In the genomic region with DNA sequence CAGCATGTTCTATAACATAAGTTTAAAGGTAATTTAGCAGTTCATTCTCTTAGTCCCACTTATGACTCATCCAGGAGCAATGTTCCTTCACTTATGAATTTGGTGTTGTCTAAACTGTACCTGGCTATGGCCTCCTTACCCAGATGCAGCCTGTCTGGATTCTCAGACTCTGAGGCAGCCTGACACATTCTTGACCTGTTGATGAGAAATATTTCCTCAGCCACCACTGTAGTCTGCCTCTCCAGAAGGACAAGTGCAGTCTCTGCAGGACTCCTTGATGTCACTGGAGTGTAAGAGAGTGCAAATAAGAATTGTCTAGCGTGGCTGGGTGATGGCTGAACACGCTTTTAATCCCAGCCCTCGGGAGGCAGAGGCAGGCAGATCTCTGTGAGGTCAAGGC, we compare ENCODE assay signal across 22 mouse cellular contexts.
DNase-seq lines count a peak whose midpoint lies in the region; ATAC-seq lines count a peak whose summit lies in the region.
"Had no signal": no experiment of that assay in that cellular context is flagged by ENCODE, and none has a peak within 500 bp of the region (broad histone marks: within the 10 kb centered on the region; RNA-seq: fewer than 3 reads in every experiment).

No protein-coding gene starts in this region.

- no peak for ATAC-seq in heart, embryonic 13.5 days (ENCODE audit: extremely low read depth, insufficient number of reproducible peaks, low FRiP score, low TSS enrichment)
- ATAC-seq: forebrain, embryonic 14.5 days; forebrain, embryonic 16.5 days had no signal

- peaks cover 11% of the 10 kb centered on the region for H3K4me1 ChIP-seq in heart, embryonic 13.5 days
- H3K4me1 ChIP-seq: embryonic facial prominence, embryonic 13.5 days; embryonic facial prominence, embryonic 15.5 days; forebrain, embryonic 10.5 days; forebrain, embryonic 12.5 days had no signal

- no peaks in the 10 kb centered on the region for H3K9me3 ChIP-seq in heart, embryonic 13.5 days
- H3K9me3 ChIP-seq: embryonic facial prominence, embryonic 13.5 days; embryonic facial prominence, embryonic 15.5 days; forebrain, embryonic 10.5 days; forebrain, embryonic 12.5 days had no signal

- no peak overlapping the region for H3K4me2 ChIP-seq in heart, embryonic 13.5 days
- H3K4me2 ChIP-seq: embryonic facial prominence, embryonic 13.5 days; embryonic facial prominence, embryonic 15.5 days; forebrain, embryonic 12.5 days had no signal

- no peaks in the 10 kb centered on the region for H3K36me3 ChIP-seq in heart, embryonic 13.5 days
- H3K36me3 ChIP-seq: embryonic facial prominence, embryonic 13.5 days; embryonic facial prominence, embryonic 15.5 days; forebrain, embryonic 10.5 days; forebrain, embryonic 12.5 days had no signal

- H3K4me3 ChIP-seq in heart, embryonic 13.5 days: no peak overlapping the region
- H3K4me3 ChIP-seq: embryonic facial prominence, embryonic 13.5 days; embryonic facial prominence, embryonic 15.5 days; erythroblast, embryonic 14.5 days; forebrain, embryonic 10.5 days; forebrain, embryonic 12.5 days had no signal

- WGBS in heart, embryonic 13.5 days: 78% methylated on average over 3 of the region's 3 CpGs

- DNase-seq in heart, adult 11 months: peak; percentile 76
- DNase-seq in heart, postnatal 36 days: no peak
- no peak for DNase-seq in heart, postnatal 14 days
- peak; percentile 35 for DNase-seq in 3T3-L1 (ENCODE audit: low read depth, low spot score)
- DNase-seq: adrenal gland, adult 2 months; adrenal gland, postnatal 10 days; adrenal gland, postnatal 25 days; cerebellum, adult 11 months; cerebellum, adult 18-20 months; cerebellum, adult 8-10 months; cerebellum, adult 9-11 months; cerebellum, postnatal 14 days; cerebellum, postnatal 36 days; embryo, embryonic 11 days had no signal

- no peak overlapping the region for H3K9ac ChIP-seq in heart, embryonic 13.5 days
- H3K9ac ChIP-seq: embryonic facial prominence, embryonic 13.5 days; embryonic facial prominence, embryonic 15.5 days; forebrain, embryonic 12.5 days had no signal

- no peaks in the 10 kb centered on the region for H3K27me3 ChIP-seq in heart, embryonic 13.5 days (replicated peaks)
- H3K27me3 ChIP-seq: embryonic facial prominence, embryonic 13.5 days; embryonic facial prominence, embryonic 15.5 days; forebrain, embryonic 12.5 days had no signal

- H3K27ac ChIP-seq in heart, embryonic 13.5 days (replicated peaks): 0 out of 2 replicates have a peak overlapping the region, but pooled peaks have one; percentile 8
- H3K27ac ChIP-seq: embryonic facial prominence, embryonic 13.5 days; embryonic facial prominence, embryonic 15.5 days; forebrain, embryonic 10.5 days; forebrain, embryonic 12.5 days had no signal

- intact Hi-C loops in heart, postnatal 36 days (cut with DNase I): no loop called here
- intact Hi-C loops in heart, postnatal 14 days (cut with DNase I): no loop called here

Comparison
In these comparisons a context has a peak if more than half of its experiments do, and no peak if none do; other contexts are left out.
1. DNase-seq: peak in heart, adult 11 months (single experiment) and 3T3-L1 (single experiment); none in heart, postnatal 36 days (0 of 2) and heart, postnatal 14 days (0 of 2).